Mouse (Mus musculus): ENCODE data around the gene Cables2. TPM values are rescaled to one million over a fixed set of nuclear protein-coding genes. Genes with fewer than 3 reads are reported as not detected.

Gene Cables2
- polyA plus RNA-seq, 1 experiment from 2014 or later, result 1.7 TPM

- 36% methylated on average over 1 of the region's 1 CpGs for WGBS (ENCODE audit: insufficient replicate concordance)
- no peaks in the 10 kb centered on the region for H3K36me3 ChIP-seq (ENCODE audit: control insufficient read depth, insufficient read depth)
- no peak for ATAC-seq (ENCODE audit: low read depth)
- H3K4me3 ChIP-seq (ENCODE audit: low read depth, low read length), result no peak overlapping the region
- H3K27ac ChIP-seq (ENCODE audit: low read length), result no peak overlapping the region
- H3K4me1 ChIP-seq (ENCODE audit: control insufficient read depth, low read depth, low read length), result no peaks in the 10 kb centered on the region
- no peak overlapping the region for H3K4me2 ChIP-seq (ENCODE audit: low read depth, low read length)
- no peak overlapping the region for H3K9ac ChIP-seq (ENCODE audit: low read depth, low read length)
- H3K9me3 ChIP-seq (replicated peaks; ENCODE audit: control insufficient read depth, low read length), result no peaks in the 10 kb centered on the region
- H3K27me3 ChIP-seq (ENCODE audit: control insufficient read depth, insufficient read depth, low read depth, low read length), result no peaks in the 10 kb centered on the region
These were observed 64.3 kb downstream of the Cables2 start for GRCm38 (mm10) chr2:180208976-180209375.

Small RNA genes within 50 kb of the gene (microRNA-seq; reads per million reads assigned to microRNA genes)
- 2.5 reads per million, percentile 4 among the genes with 10 or more reads in this experiment for gene Mir3091

Other genes with a start within 250 kb of the Cables2 start
- 0.86 and 0.91 TPM in 2 replicates for gene Lsm14b, start 248.5 kb downstream of the Cables2 start, polyA plus RNA-seq (2015; fragmentation: Nextera tagmentation; extraction: Ambion mirVana)
- gene Psma7, start 231.1 kb downstream of the Cables2 start, polyA plus RNA-seq (2015; fragmentation: Nextera tagmentation; extraction: Ambion mirVana), result 214 and 234 TPM in 2 replicates
- 1.0 and 1.1 TPM in 2 replicates for gene Ss18l1, start 231.0 kb downstream of the Cables2 start, polyA plus RNA-seq (2015; fragmentation: Nextera tagmentation; extraction: Ambion mirVana)
- 9.7 and 11.1 TPM in 2 replicates for gene Mtg2, start 202.9 kb downstream of the Cables2 start, polyA plus RNA-seq (2015; fragmentation: Nextera tagmentation; extraction: Ambion mirVana)
- not detected in 2 replicates for gene Hrh3, start 169.0 kb downstream of the Cables2 start, polyA plus RNA-seq (2015; fragmentation: Nextera tagmentation; extraction: Ambion mirVana)
- gene Osbpl2, start 154.2 kb downstream of the Cables2 start, polyA plus RNA-seq (2015; fragmentation: Nextera tagmentation; extraction: Ambion mirVana), result 8.7 and 10.2 TPM in 2 replicates
- gene Adrm1, start 102.0 kb downstream of the Cables2 start, polyA plus RNA-seq (2015; fragmentation: Nextera tagmentation; extraction: Ambion mirVana), result 91.4 and 96.6 TPM in 2 replicates
- gene Lama5, start 47.6 kb downstream of the Cables2 start, polyA plus RNA-seq (2015; fragmentation: Nextera tagmentation; extraction: Ambion mirVana), result 2.0 and 2.6 TPM in 2 replicates
- gene Rps21, start 16.1 kb downstream of the Cables2 start, polyA plus RNA-seq (2015; fragmentation: Nextera tagmentation; extraction: Ambion mirVana), result 262 and 314 TPM in 2 replicates
- gene Rbbp8nl, start 16.4 kb upstream of the Cables2 start, polyA plus RNA-seq (2015; fragmentation: Nextera tagmentation; extraction: Ambion mirVana), result not detected in 2 replicates
- 0.16 and 0.38 TPM in 2 replicates for gene Gata5, start 61.2 kb upstream of the Cables2 start, polyA plus RNA-seq (2015; fragmentation: Nextera tagmentation; extraction: Ambion mirVana)
- 0.84 and 0.86 TPM in 2 replicates for gene Slco4a1, start 182.7 kb upstream of the Cables2 start, polyA plus RNA-seq (2015; fragmentation: Nextera tagmentation; extraction: Ambion mirVana)
- 0.02 TPM in 1 of 2 replicates, not detected in the other for gene Ntsr1, start 226.5 kb upstream of the Cables2 start, polyA plus RNA-seq (2015; fragmentation: Nextera tagmentation; extraction: Ambion mirVana)